Mouse (Mus musculus) embryonic facial prominence, embryonic 14.5 days (tissue): ENCODE measurements around the gene Flnb. TPM values are rescaled to one million over a fixed set of nuclear protein-coding genes. Genes with fewer than 3 reads are reported as not detected.

Experiments used
- ATAC-seq: fragments of 200-750 bp; cut with Nextera tagmentation; 2 replicates; pipeline ENCODE4 v1.8.0; 2017; ENCODE audit warnings: low read depth, moderate number of reproducible peaks, moderate TSS enrichment
- DNase-seq: peaks from one replicate; pipeline ENCODE4 v3.0.0-alpha.2; 2015; ENCODE audit warnings: low spot score
- H3K27ac ChIP-seq: fragments of 300-500 bp; sonication (generic); replicated peaks from 2 replicates; pipeline ENCODE4 v1.5.1; 2014; ENCODE audit warnings: low read depth, mild to moderate bottlenecking, low read length, moderate library complexity
- H3K27me3 ChIP-seq: fragments of 300-500 bp; sonication (generic); replicated peaks from 2 replicates; pipeline ENCODE4 v1.6.1; 2014; ENCODE audit warnings: low read length; ENCODE audit not compliant: control insufficient read depth, insufficient read depth
- H3K36me3 ChIP-seq: fragments of 300-500 bp; sonication (generic); 2 replicates; pipeline ENCODE4 v1.6.1; 2014; ENCODE audit warnings: low read length, mixed read lengths; ENCODE audit not compliant: control insufficient read depth, insufficient read depth
- H3K4me1 ChIP-seq: fragments of 300-500 bp; sonication (generic); 2 replicates; pipeline ENCODE4 v1.6.1; 2014; ENCODE audit warnings: antibody characterized with exemption, low read length; ENCODE audit not compliant: control insufficient read depth, insufficient read depth
- H3K4me2 ChIP-seq: fragments of 300-500 bp; sonication (generic); 2 replicates; pipeline ENCODE4 v1.6.1; 2014; ENCODE audit warnings: low read depth, mild to moderate bottlenecking, low read length, moderate library complexity, mixed read lengths
- H3K4me3 ChIP-seq: fragments of 300-500 bp; sonication (generic); 2 replicates; pipeline ENCODE4 v1.5.1; 2014; ENCODE audit warnings: low read depth, mild to moderate bottlenecking, low read length
- H3K9ac ChIP-seq: fragments of 300-500 bp; sonication (generic); 2 replicates; pipeline ENCODE4 v1.6.1; 2014; ENCODE audit warnings: low read depth, mild to moderate bottlenecking, low read length, moderate library complexity, mixed read lengths
- H3K9me3 ChIP-seq: fragments of 300-500 bp; sonication (generic); 2 replicates; pipeline ENCODE4 v1.6.1; 2016; ENCODE audit warnings: low read length; ENCODE audit not compliant: control insufficient read depth
- WGBS: fragments of 180-500 bp; shearing (Covaris S2); extraction: QIAGEN DNeasy Blood & Tissue Kit; methylation state at CpG from one replicate; pipeline ENCODE4 v1.1.7; 2014; 5-methylcytosine and 5-hydroxymethylcytosine counted together
- polyA plus RNA-seq: library from polyadenylated mRNA; unstranded; fragments of >200 nt; fragmentation: Nextera tagmentation; extraction: Ambion mirVana; gene quantifications from 2 replicates; pipeline ENCODE4 v1.2.1, GENCODE M21; 2014

The Flnb gene
- polyA plus RNA-seq, 1 experiment from 2014 or later = 26.7 TPM

GRCm38 (mm10) chr14:7907058-7907457, 89.3 kb downstream of the Flnb start:
- WGBS = 73% methylated on average over 11 of the region's 11 CpGs
- Histone ChIP-seq H3K27ac (no peak overlapping the region), H3K9ac (no peak overlapping the region), H3K4me2 (no peak overlapping the region), H3K27me3 (no peaks in the 10 kb centered on the region), H3K4me3 (no peak overlapping the region), H3K9me3 (no peaks in the 10 kb centered on the region), H3K4me1 (no peaks in the 10 kb centered on the region), H3K36me3 (peaks cover 85% of the 10 kb centered on the region)
- DNase-seq (no peak), ATAC-seq (no peak)

- Histone ChIP-seq H3K4me1 (peaks cover 3% of the 10 kb centered on the region; the same call in 1 of the 2 replicates), H3K36me3 (peaks cover 89% of the 10 kb centered on the region), H3K4me2 (no peak overlapping the region), H3K27me3 (no peaks in the 10 kb centered on the region), H3K9me3 (no peaks in the 10 kb centered on the region), H3K9ac (no peak overlapping the region), H3K4me3 (no peak overlapping the region), H3K27ac (no peak overlapping the region)
- DNase-seq (peak; percentile 35), ATAC-seq (peak; percentile 38; the same call in 1 of the 2 replicates)
- 70% methylated on average over 10 of the region's 10 CpGs for WGBS
Measured at GRCm38 (mm10) chr14:7909472-7909871, 91.7 kb downstream of the Flnb start.

DNA sequence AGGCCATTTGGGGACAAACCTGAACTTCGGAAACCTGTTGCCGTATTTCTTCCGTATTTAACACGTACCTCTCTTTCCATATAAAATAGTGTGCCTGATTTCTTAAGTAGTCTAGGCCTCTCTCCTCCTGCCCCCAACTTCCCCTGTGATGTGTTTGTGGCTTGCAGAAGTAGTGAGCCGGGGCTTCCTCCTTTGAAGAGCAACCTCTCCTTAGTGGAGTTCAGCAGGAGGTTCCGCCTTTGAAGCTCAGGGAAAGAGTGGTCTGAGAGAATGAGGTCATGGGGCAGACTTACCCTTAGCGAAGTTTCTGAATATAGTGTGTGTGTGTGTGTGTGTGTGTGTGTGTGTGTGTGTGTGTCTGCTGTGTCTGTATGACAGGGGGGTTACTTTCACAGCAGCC, 96.1 kb downstream of the Flnb start:
- no peak; the same call in 1 of the 2 replicates for ATAC-seq
- H3K4me1 ChIP-seq = peaks cover 3% of the 10 kb centered on the region; the same call in 1 of the 2 replicates
- H3K36me3 ChIP-seq = peaks cover 92% of the 10 kb centered on the region
- H3K4me2 ChIP-seq = no peak overlapping the region
- no peaks in the 10 kb centered on the region for H3K27me3 ChIP-seq
- no peak overlapping the region for H3K4me3 ChIP-seq
- H3K27ac ChIP-seq = no peak overlapping the region
- H3K9me3 ChIP-seq = no peaks in the 10 kb centered on the region
- peak; percentile 38 for DNase-seq
- 66% methylated on average over 7 of the region's 7 CpGs for WGBS
- no peak overlapping the region for H3K9ac ChIP-seq

DNA sequence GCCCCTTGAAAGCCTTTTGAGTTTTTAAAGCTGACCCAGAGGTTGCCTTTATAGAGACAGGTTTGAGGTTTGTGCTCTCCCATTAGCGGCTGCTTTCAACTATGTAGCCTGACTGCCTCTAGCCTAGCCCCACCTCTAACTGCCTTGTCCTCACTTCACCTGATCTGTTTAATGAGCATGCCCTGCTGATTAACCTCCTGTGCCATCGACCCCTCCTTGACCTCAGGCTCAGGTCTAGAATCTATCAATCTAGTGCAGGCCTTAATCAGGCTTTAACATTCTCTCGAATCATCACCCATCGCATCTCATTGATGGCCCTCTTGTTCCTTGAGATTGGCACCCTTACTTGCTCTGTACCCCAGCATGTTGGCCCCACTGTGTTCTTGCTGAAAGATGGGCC, 96.7 kb downstream of the Flnb start:
- no peak overlapping the region for H3K27ac ChIP-seq
- no peak for DNase-seq
- H3K9me3 ChIP-seq = no peaks in the 10 kb centered on the region
- H3K9ac ChIP-seq = no peak overlapping the region
- ATAC-seq = no peak
- no peaks in the 10 kb centered on the region for H3K27me3 ChIP-seq
- H3K4me3 ChIP-seq = no peak overlapping the region
- peaks cover 93% of the 10 kb centered on the region for H3K36me3 ChIP-seq
- H3K4me2 ChIP-seq = no peak overlapping the region
- H3K4me1 ChIP-seq = peaks cover 3% of the 10 kb centered on the region; the same call in 1 of the 2 replicates
- 62% methylated on average over 4 of the region's 4 CpGs for WGBS

GRCm38 (mm10) chr14:7918150-7918991, 100.6 kb downstream of the Flnb start:
- peaks cover 92% of the 10 kb centered on the region for H3K36me3 ChIP-seq
- no peak overlapping the region for H3K9ac ChIP-seq
- H3K4me3 ChIP-seq = no peak overlapping the region
- ATAC-seq (no peak), DNase-seq (no peak)
- no peak overlapping the region for H3K4me2 ChIP-seq
- H3K4me1 ChIP-seq = peaks cover 3% of the 10 kb centered on the region; the same call in 1 of the 2 replicates
- H3K9me3 ChIP-seq = no peaks in the 10 kb centered on the region
- 84% methylated on average over 6 of the region's 6 CpGs for WGBS
- H3K27me3 ChIP-seq = no peaks in the 10 kb centered on the region
- H3K27ac ChIP-seq = no peak overlapping the region

- Histone ChIP-seq H3K27me3 (no peaks in the 10 kb centered on the region), H3K4me2 (no peak overlapping the region), H3K9me3 (no peaks in the 10 kb centered on the region), H3K4me3 (no peak overlapping the region), H3K4me1 (no peaks in the 10 kb centered on the region), H3K9ac (no peak overlapping the region), H3K36me3 (peaks cover 97% of the 10 kb centered on the region), H3K27ac (no peak overlapping the region)
- ATAC-seq (no peak), DNase-seq (no peak)
- 89% methylated on average over 5 of the region's 5 CpGs for WGBS
Measured at GRCm38 (mm10) chr14:7919309-7919708, 101.6 kb downstream of the Flnb start.

- no peak overlapping the region for H3K27ac ChIP-seq
- DNase-seq (no peak), ATAC-seq (no peak)
- 67% methylated on average over 4 of the region's 4 CpGs for WGBS
- no peak overlapping the region for H3K4me3 ChIP-seq
- H3K9me3 ChIP-seq = no peaks in the 10 kb centered on the region
- no peak overlapping the region for H3K4me2 ChIP-seq
- H3K4me1 ChIP-seq = no peaks in the 10 kb centered on the region
- no peaks in the 10 kb centered on the region for H3K27me3 ChIP-seq
- no peak overlapping the region for H3K9ac ChIP-seq
- H3K36me3 ChIP-seq = peaks cover 97% of the 10 kb centered on the region
Measured at GRCm38 (mm10) chr14:7919921-7920320, 102.2 kb downstream of the Flnb start.

- no peak for ATAC-seq
- Histone ChIP-seq H3K4me2 (no peak overlapping the region), H3K9me3 (no peaks in the 10 kb centered on the region), H3K27me3 (no peaks in the 10 kb centered on the region), H3K4me3 (no peak overlapping the region), H3K4me1 (no peaks in the 10 kb centered on the region), H3K9ac (no peak overlapping the region), H3K36me3 (peaks cover 95% of the 10 kb centered on the region), H3K27ac (no peak overlapping the region)
- 86% methylated on average over 5 of the region's 5 CpGs for WGBS
- DNase-seq = no peak
Measured at GRCm38 (mm10) chr14:7921459-7921858, 103.7 kb downstream of the Flnb start.

DNA sequence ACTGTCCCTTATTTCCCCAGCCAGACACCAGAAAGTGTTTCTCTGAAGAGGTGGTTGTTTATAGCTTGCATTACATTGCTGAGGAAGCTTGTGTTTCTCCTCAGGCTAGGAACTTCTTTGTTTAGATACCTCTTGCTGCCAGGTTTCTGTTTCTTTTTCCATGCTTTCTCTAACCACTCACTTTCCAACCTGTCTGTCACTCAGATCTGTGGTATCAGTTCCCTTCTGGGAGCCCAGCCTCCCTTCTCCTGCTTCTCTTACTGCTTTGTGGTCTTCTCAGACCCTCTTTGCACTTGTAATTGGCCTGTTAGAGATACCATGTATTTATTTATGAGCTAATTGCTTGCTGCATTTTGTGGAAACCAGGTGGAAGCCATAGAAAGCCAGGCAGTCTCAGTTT, 105.9 kb downstream of the Flnb start:
- Histone ChIP-seq H3K27ac (no peak overlapping the region), H3K9me3 (no peaks in the 10 kb centered on the region), H3K27me3 (no peaks in the 10 kb centered on the region), H3K36me3 (peaks cover 90% of the 10 kb centered on the region), H3K4me1 (no peaks in the 10 kb centered on the region), H3K4me2 (no peak overlapping the region), H3K4me3 (no peak overlapping the region), H3K9ac (no peak overlapping the region)
- ATAC-seq = no peak
- no peak for DNase-seq
